Comparison of ENCODE assay signal across 17 mouse cellular contexts in the genomic region with DNA sequence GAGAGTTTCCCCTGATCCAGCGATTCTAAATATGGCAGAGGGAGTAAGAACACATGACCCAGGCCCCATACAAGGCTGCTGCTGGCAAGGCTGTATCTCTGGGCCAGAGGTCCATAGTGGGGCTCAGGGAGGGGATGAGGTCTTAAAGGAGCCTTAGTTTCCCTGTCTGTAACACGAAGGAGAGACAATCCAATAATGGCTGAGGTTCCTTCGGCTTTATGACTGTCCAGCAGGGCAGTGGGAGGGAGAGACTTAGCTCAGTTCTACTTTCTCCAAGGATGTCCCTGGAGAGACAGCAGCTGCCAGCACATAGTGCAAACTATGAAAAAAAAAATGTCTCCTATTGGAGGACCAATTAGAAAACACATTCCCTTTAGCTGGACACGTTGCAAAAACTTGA. TPM values are rescaled to one million over a fixed set of nuclear protein-coding genes. Genes with fewer than 3 reads are reported as not detected.
A peak's percentile ranks its signal among the peaks of the same experiment; 100 is the strongest.
DNase-seq lines count a peak whose midpoint lies in the region; TF ChIP-seq lines count a peak whose summit lies in the region.
"Had no signal": no experiment of that assay in that cellular context is flagged by ENCODE, and none has a peak within 500 bp of the region (broad histone marks: within the 10 kb centered on the region; RNA-seq: fewer than 3 reads in every experiment).

No protein-coding gene starts in this region.

- no peak for TF ChIP-seq EP300 in heart, adult 2 months (IDR thresholded peaks at IDR 0.05; ENCODE audit: insufficient read depth, low read depth, low read length)

- no peaks in the 10 kb centered on the region for H3K27me3 ChIP-seq in heart, adult 2 months (ENCODE audit: control insufficient read depth, insufficient read depth, low read length)
- no peaks in the 10 kb centered on the region for H3K27me3 ChIP-seq in myocyte (ENCODE audit: control insufficient read depth, insufficient read depth, insufficient read length)

- intact Hi-C loops in heart, adult 2 months (cut with DNase I) = no loop called here
- intact Hi-C loops in heart, postnatal 25 days (cut with DNase I) = no loop called here

- no peaks in the 10 kb centered on the region for H3K36me3 ChIP-seq in heart, adult 2 months (ENCODE audit: control insufficient read depth, insufficient read depth, low read length)
- no peaks in the 10 kb centered on the region for H3K36me3 ChIP-seq in myocyte (ENCODE audit: control insufficient read depth, insufficient read depth)
- H3K36me3 ChIP-seq: hindbrain, embryonic 12.5 days; liver, embryonic 13.5 days; midbrain, embryonic 15.5 days; neural tube, embryonic 12.5 days had no signal

- peak in 1 of 2 experiments; percentile 57 for DNase-seq in heart, adult 2 months
- DNase-seq in heart, postnatal 25 days (ENCODE audit: low spot score) = no peak
- peak; percentile 19 for DNase-seq in 3T3-L1 (ENCODE audit: low read depth, low spot score)
- peak; percentile 92 for DNase-seq in adipocyte (ENCODE audit: low spot score)
- no peak for DNase-seq in right cerebral cortex, adult 18-20 months
- no peak for DNase-seq in right cerebral cortex, postnatal 25 days
- DNase-seq: cerebellum, adult 2 months; layer of hippocampus, adult 9-11 months; liver, embryonic 13.5 days; thymus, adult 2 months had no signal

- no peak overlapping the region for H3ac ChIP-seq in myocyte (ENCODE audit: control insufficient read depth, insufficient read length)

- H3K4me1 ChIP-seq in heart, adult 2 months (ENCODE audit: control insufficient read depth, insufficient read depth, low read length) = peaks cover 5% of the 10 kb centered on the region

- no peak overlapping the region for H3K9ac ChIP-seq in heart, adult 2 months (ENCODE audit: low read depth, low read length)
- H3K9ac ChIP-seq: forebrain, embryonic 13.5 days; hindbrain, embryonic 12.5 days; liver, embryonic 13.5 days; midbrain, embryonic 15.5 days; neural tube, embryonic 12.5 days had no signal

- peak overlapping the region; percentile 5 for H3K4me2 ChIP-seq in myocyte (ENCODE audit: low read depth)
- H3K4me2 ChIP-seq: forebrain, embryonic 13.5 days; hindbrain, embryonic 12.5 days; liver, embryonic 13.5 days; midbrain, embryonic 15.5 days; neural tube, embryonic 12.5 days had no signal

- no peaks in the 10 kb centered on the region for H3K79me2 ChIP-seq in heart, adult 2 months (replicated peaks; ENCODE audit: control insufficient read depth, insufficient read depth, low read length)
- H3K79me2 ChIP-seq in myocyte (ENCODE audit: control insufficient read depth, insufficient read depth) = no peaks in the 10 kb centered on the region

- no peak for TF ChIP-seq POLR2A in heart, adult 2 months (IDR thresholded peaks at IDR 0.05; ENCODE audit: insufficient read depth, low read depth, low read length)
- no peak for TF ChIP-seq POLR2A in myocyte (IDR thresholded peaks at IDR 0.05; ENCODE audit: insufficient read length, low read depth)

- TF ChIP-seq CTCF in heart, adult 2 months (IDR thresholded peaks at IDR 0.05) = no peak

- 45% methylated on average over 4 of the region's 4 CpGs for WGBS in heart, adult 2 months

- peak overlapping the region; percentile 26 for H3K27ac ChIP-seq in heart, adult 2 months
- H3K27ac ChIP-seq: forebrain, embryonic 13.5 days; hindbrain, embryonic 12.5 days; liver, embryonic 13.5 days; macrophage; midbrain, embryonic 15.5 days; neural tube, embryonic 12.5 days had no signal

- H3K4me3 ChIP-seq in heart, adult 2 months = no peak overlapping the region
- no peak overlapping the region for H3K4me3 ChIP-seq in myocyte
- H3K4me3 ChIP-seq: forebrain, embryonic 13.5 days; hindbrain, embryonic 12.5 days; liver, embryonic 13.5 days; midbrain, embryonic 15.5 days; neural tube, embryonic 12.5 days had no signal

TF ChIP-seq in myocyte, 11 proteins besides CTCF, POLR2A, EP300 and RAD21:
- no peak for TF ChIP-seq CEBPB (IDR thresholded peaks at IDR 0.05; ENCODE audit: insufficient read depth, poor library complexity, severe bottlenecking)
- no peak for TF ChIP-seq MYOD1 (IDR thresholded peaks at IDR 0.05; ENCODE audit: control insufficient read depth in 1 of 3, insufficient read length in 2 of 3, low read depth in 2 of 3)

RNA-seq across cellular contexts. Expression of a gene that starts 22.2 kb away (rescaled TPM):
- 1 to 10 TPM; 1.6 to 1.9 TPM for total RNA-seq in heart, adult 2 months (2021)
- polyA plus RNA-seq in heart, adult 2 months (2012; rRNA removed) = 6.9 TPM in 2 replicates
- total RNA-seq in heart, postnatal 25 days (2021) = 1 to 10 TPM; 1.8 to 2.2 TPM
- polyA plus RNA-seq in myocyte (2012; fragmentation: generic; extraction: Trizol) = 23.1 TPM
- polyA plus RNA-seq: activated CD4-positive, CD25-positive, alpha-beta regulatory T cell, adult 4 months; macrophage had no signal

RNA-seq across cellular contexts. Expression of a gene that starts 59.8 kb away (rescaled TPM):
- 10 to 100 TPM; 31.6 to 52.2 TPM for total RNA-seq in heart, adult 2 months (2021)
- polyA plus RNA-seq in heart, adult 2 months (2012; rRNA removed) = 39.9 and 51.2 TPM in 2 replicates
- 10 to 100 TPM; 46.4 to 61.3 TPM for total RNA-seq in heart, postnatal 25 days (2021)
- polyA plus RNA-seq in myocyte (2012; fragmentation: generic; extraction: Trizol) = not detected
- polyA plus RNA-seq: macrophage had no signal

Comparison
In these comparisons a context has a peak if more than half of its experiments do, and no peak if none do; other contexts are left out.
1. DNase-seq: peak in 3T3-L1 (single experiment) and adipocyte (single experiment); none in heart, postnatal 25 days (single experiment), right cerebral cortex, adult 18-20 months (single experiment) and right cerebral cortex, postnatal 25 days (single experiment).